ENCODE assay signal across 15 mouse cellular contexts in the genomic region with DNA sequence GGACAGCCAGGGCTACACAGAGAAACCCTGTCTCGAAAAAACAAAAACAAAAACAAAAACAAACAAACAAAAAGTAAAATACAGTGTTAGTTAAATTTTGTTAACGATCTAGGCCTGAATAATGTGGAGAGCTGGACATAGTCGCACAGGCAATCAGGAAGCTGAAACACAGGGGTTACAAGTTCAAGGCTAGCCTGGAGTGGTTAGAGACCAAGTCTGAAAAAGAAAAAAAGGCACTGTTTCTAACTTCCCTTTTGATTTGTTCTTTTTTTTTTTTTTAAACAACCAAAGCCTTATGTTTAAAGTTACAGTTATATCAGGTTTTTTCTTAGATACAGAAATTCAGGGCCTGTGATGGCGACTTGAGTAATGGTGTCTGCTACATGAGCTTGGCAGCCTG.
"Had no signal": no experiment of that assay in that cellular context is flagged by ENCODE, and none has a peak within 500 bp of the region (broad histone marks: within the 10 kb centered on the region; RNA-seq: fewer than 3 reads in every experiment).

No protein-coding gene starts in this region.

- H3K27me3 ChIP-seq: kidney, embryonic 15.5 days; limb, embryonic 12.5 days; lung, embryonic 15.5 days; neural tube, embryonic 15.5 days; stomach, embryonic 15.5 days had no signal

- H3K9ac ChIP-seq: kidney, embryonic 15.5 days; lung, embryonic 15.5 days; neural tube, embryonic 15.5 days; stomach, embryonic 15.5 days had no signal

- H3K9me3 ChIP-seq: kidney, embryonic 15.5 days; lung, embryonic 15.5 days; neural tube, embryonic 15.5 days; stomach, embryonic 15.5 days had no signal

- DNase-seq: kidney, adult 2 months; kidney, postnatal 14 days; midbrain, embryonic 14.5 days; right cerebral cortex, adult 18-20 months; right cerebral cortex, postnatal 25 days; thymus, adult 2 months; thymus, postnatal 25 days had no signal

- H3K4me2 ChIP-seq: kidney, embryonic 15.5 days; limb, embryonic 12.5 days; lung, embryonic 15.5 days; neural tube, embryonic 15.5 days; stomach, embryonic 15.5 days had no signal

- H3K27ac ChIP-seq: left cerebral cortex, adult 2 months; midbrain, embryonic 10.5 days; neural tube, embryonic 15.5 days had no signal

- H3K36me3 ChIP-seq: lung, embryonic 15.5 days; neural tube, embryonic 15.5 days; stomach, embryonic 15.5 days had no signal

- H3K4me3 ChIP-seq: kidney, embryonic 15.5 days; left cerebral cortex, adult 2 months; limb, embryonic 12.5 days; lung, embryonic 15.5 days; midbrain, embryonic 10.5 days; myocyte; neural tube, embryonic 15.5 days; stomach, embryonic 15.5 days had no signal
